Mouse (Mus musculus) heart, embryonic 12.5 days (tissue): Measurements from ENCODE around the gene Pdzd2. TPM values are rescaled to one million over a fixed set of nuclear protein-coding genes. Genes with fewer than 3 reads are reported as not detected.
A peak's percentile ranks its signal among the peaks of the same experiment; 100 is the strongest.

Experiments used
- ATAC-seq: fragments of 200-750 bp; cut with Nextera tagmentation; 2 replicates; pipeline ENCODE4 v1.8.0; 2017; ENCODE audit warnings: moderate TSS enrichment, moderate library complexity; ENCODE audit not compliant: insufficient number of reproducible peaks, low FRiP score
- H3K27ac ChIP-seq: fragments of 300-500 bp; sonication (generic); 2 replicates; pipeline ENCODE4 v1.5.1; 2016; ENCODE audit warnings: mild to moderate bottlenecking, moderate library complexity; ENCODE audit not compliant: poor library complexity, severe bottlenecking
- H3K27me3 ChIP-seq: fragments of 300-500 bp; sonication (generic); replicated peaks from 2 replicates; pipeline ENCODE4 v1.6.1; 2016; ENCODE audit warnings: mild to moderate bottlenecking, moderate library complexity
- H3K36me3 ChIP-seq: fragments of 300-500 bp; sonication (generic); 2 replicates; pipeline ENCODE4 v1.6.1; 2016; ENCODE audit warnings: mild to moderate bottlenecking, moderate library complexity
- H3K4me1 ChIP-seq: fragments of 300-500 bp; sonication (generic); replicated peaks from 2 replicates; pipeline ENCODE4 v1.6.1; 2016; ENCODE audit warnings: mild to moderate bottlenecking
- H3K4me2 ChIP-seq: fragments of 300-500 bp; sonication (generic); 2 replicates; pipeline ENCODE4 v1.6.1; 2016; ENCODE audit warnings: mild to moderate bottlenecking, moderate library complexity
- H3K4me3 ChIP-seq: fragments of 300-500 bp; sonication (generic); 2 replicates; pipeline ENCODE4 v1.5.1; 2016; ENCODE audit warnings: mild to moderate bottlenecking
- H3K9ac ChIP-seq: fragments of 300-500 bp; sonication (generic); 2 replicates; pipeline ENCODE4 v1.6.1; 2016; ENCODE audit warnings: mild to moderate bottlenecking, moderate library complexity
- H3K9me3 ChIP-seq: fragments of 300-500 bp; sonication (generic); replicated peaks from 2 replicates; pipeline ENCODE4 v1.6.1; 2016; ENCODE audit warnings: mild to moderate bottlenecking, moderate library complexity
- WGBS: fragments of 180-500 bp; shearing (Covaris S2); methylation state at CpG from one replicate; pipeline ENCODE4 v1.1.7; 2016; 5-methylcytosine and 5-hydroxymethylcytosine counted together
- polyA plus RNA-seq: library from polyadenylated mRNA; unstranded; fragments of >200 nt; fragmentation: Nextera tagmentation; extraction: Ambion mirVana; gene quantifications from 2 replicates; pipeline ENCODE4 v1.2.1, GENCODE M21; 2016

The Pdzd2 gene
- polyA plus RNA-seq, 1 experiment from 2014 or later, result 14.4 TPM

DNA sequence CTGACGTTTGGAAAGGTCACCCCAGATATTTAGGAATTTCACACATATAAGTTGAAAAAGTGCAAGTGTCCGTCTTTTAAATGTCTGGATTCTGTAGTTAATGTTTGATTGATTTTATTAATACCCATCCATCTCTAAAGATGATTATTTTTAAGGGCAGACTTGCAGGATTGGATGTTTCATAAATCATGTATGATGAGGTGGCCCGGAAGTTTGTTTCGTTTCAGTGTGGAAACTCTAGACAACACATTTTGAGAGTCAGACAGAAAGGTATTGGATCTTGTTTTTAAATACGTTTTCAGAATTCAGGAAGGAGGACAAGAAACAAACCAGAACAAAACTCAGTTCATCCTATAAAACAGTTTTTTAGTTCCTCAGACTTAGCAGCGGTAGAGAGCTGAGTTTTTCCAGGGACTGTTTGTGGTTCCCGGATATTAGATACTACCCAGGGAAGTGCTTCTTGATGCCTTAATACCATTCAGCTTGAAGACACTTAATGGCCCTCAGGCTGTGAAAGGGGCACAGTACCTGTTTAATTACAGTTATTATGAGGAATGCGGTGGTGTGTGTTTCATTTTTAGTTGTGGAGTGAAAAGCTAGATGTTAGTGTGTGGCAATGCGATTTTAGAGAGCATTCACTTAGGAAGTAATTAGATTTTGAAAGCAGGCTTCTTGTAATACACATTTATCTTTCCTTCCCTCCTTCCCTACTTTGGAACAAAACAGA lies 416.9 kb downstream of the Pdzd2 start:
- H3K9me3 ChIP-seq, result no peaks in the 10 kb centered on the region
- H3K4me3 ChIP-seq, result peak overlapping the region; percentile 98
- H3K27me3 ChIP-seq, result no peaks in the 10 kb centered on the region
- H3K4me2 ChIP-seq, result peak overlapping the region; percentile 79
- H3K4me1 ChIP-seq, result peaks cover 31% of the 10 kb centered on the region
- peak overlapping the region; percentile 99 for H3K9ac ChIP-seq
- H3K27ac ChIP-seq, result no peak overlapping the region
- H3K36me3 ChIP-seq, result peaks cover 6% of the 10 kb centered on the region; the same call in 1 of the 2 replicates
- ATAC-seq, result no peak
- WGBS, result 14% methylated on average over 9 of the region's 9 CpGs

DNA sequence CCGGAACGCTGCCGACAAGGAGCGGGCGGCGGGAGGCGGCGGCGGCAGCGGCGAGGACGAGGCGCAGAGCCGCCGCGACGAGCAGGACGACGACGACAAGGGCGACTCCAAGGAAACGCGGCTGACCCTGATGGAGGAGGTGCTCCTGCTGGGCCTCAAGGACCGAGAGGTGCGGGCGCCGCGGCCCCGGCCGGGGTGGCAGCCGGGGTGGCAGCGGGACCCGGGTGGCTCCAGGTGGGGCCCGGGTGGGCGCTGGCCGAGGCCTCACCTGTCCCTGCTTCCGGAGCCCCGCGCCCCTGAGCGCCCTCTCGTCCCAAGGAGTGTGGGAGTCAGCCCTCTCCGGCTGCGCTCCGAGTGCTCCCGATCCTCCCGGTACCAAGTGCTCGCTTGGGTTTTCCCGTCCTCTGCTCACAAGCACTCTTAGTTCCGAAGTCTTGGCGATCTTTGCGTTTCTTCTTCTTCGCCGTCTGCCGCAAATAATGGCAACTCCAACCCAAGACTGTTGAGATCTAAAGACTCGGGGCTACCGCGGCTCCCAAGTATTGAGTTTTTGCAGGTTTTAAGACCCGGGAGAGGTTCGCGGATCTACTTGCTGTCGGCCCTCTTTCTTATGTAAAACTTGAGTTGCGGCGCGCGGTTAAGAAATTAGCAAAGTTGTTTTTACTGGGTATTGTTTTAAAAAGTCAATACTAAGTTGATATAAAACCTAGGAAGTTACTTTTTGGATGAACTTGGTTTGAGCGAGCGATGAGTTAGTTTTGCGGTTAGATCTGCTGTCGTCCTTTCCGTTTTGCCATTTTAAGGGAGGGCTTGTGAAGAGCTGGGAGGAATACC lies 417.7 kb downstream of the Pdzd2 start, which contains the start of gene 1810049J17Rik:
Gene 1810049J17Rik (minus strand): TSS at position 112 of the 834 bp plus-strand sequence.
- Histone ChIP-seq H3K27me3 (no peaks in the 10 kb centered on the region), H3K4me1 (peaks cover 31% of the 10 kb centered on the region), H3K36me3 (peaks cover 6% of the 10 kb centered on the region; the same call in 1 of the 2 replicates), H3K4me2 (peak within 1 kb of the TSS; percentile 79), H3K9ac (peak within 1 kb of the TSS; percentile 99), H3K4me3 (peak within 1 kb of the TSS; percentile 98), H3K9me3 (no peaks in the 10 kb centered on the region), H3K27ac (peak within 1 kb of the TSS; percentile 96)
- peak; percentile 47 for ATAC-seq
- under 1% methylated on average over 68 of the region's 70 CpGs for WGBS

DNA sequence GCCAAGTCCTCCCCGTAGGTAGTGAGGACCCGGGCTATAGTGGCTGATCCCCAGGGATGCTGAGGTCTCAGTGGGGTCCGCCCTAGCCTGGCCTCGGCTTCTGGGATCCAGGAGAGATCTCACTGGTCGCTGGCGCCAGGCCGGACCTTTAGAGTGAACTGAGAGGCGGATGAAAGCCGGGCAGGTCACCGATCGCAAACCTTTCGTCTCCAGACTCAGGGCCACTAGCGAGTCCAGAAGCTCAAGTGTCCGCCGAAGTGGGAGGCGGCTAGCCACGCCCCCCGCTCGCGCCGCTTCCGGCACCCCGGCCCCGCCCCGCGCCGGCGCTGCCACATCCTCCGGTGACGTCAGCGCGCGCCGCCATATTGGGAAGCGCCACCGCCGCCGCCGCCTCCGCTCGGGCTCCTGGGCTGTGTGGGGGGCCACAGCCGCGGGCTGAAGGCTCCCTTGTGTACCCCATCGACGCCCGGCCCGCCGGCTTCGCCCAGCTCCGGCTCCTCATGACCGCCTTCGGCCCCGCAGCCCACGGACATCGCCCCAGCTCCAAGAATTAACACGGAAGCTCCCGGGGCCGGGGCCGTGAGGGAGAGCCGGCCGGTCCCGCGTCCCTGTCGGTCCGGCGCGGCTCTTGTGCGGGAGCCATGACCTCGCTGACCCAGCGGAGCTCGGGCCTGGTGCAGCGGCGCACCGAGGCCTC lies 418.5 kb downstream of the Pdzd2 start, which contains the start of gene Golph3:
Gene Golph3 (plus strand): TSS at position 360 of the 697 bp plus-strand sequence.
- H3K27ac ChIP-seq, result peak within 1 kb of the TSS; percentile 96

DNA sequence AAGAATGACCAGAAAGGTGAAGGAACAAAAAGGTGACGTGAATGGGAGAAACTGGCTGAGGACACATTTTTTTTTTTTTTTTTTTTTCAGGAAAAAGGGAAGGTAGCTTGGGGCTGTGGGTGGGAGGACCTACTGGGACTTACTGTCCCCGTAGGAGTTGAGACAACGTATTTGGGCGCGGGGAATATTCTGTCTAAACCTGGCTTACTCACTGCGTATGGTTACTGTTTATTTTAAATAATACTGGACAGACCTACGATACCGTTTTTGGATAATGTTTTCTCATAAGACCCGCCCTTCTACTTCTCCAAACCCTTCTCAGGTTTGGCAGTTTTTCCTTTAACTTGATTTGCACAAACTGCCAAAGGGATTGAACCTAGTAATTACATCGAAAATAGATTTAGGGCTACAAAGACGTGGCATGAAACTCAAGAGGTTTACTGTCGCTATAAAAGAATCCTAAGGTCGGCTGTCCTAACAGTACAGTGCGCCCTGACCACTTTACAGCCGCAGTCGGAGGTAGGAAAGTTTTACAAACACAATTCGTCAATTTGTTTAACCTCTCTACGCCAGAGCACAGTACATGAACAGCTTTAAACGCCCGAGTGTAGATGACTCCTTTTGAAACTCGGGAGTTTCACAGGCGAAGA lies 419.2 kb downstream of the Pdzd2 start:
- Histone ChIP-seq H3K27me3 (no peaks in the 10 kb centered on the region), H3K9me3 (no peaks in the 10 kb centered on the region), H3K4me1 (peaks cover 23% of the 10 kb centered on the region), H3K36me3 (peaks cover 2% of the 10 kb centered on the region; the same call in 1 of the 2 replicates), H3K4me2 (peak overlapping the region; percentile 79), H3K27ac (peak overlapping the region; percentile 96), H3K9ac (peak overlapping the region; percentile 99), H3K4me3 (peak overlapping the region; percentile 98)
- peak; percentile 28; the same call in 1 of the 2 replicates for ATAC-seq
- WGBS, result 4% methylated on average over 22 of the region's 22 CpGs

More for the DNA sequence above, 418.5 kb downstream of the Pdzd2 start, which contains the start of gene Golph3:
- WGBS, result under 1% methylated on average over 74 of the region's 74 CpGs
- H3K4me2 ChIP-seq, result peak within 1 kb of the TSS; percentile 79
- peaks cover 30% of the 10 kb centered on the region for H3K4me1 ChIP-seq
- H3K27me3 ChIP-seq, result no peaks in the 10 kb centered on the region
- peak; percentile 92 for ATAC-seq
- H3K9ac ChIP-seq, result peak within 1 kb of the TSS; percentile 99
- H3K36me3 ChIP-seq, result peaks cover 6% of the 10 kb centered on the region; the same call in 1 of the 2 replicates
- no peaks in the 10 kb centered on the region for H3K9me3 ChIP-seq
- peak within 1 kb of the TSS; percentile 98 for H3K4me3 ChIP-seq

DNA sequence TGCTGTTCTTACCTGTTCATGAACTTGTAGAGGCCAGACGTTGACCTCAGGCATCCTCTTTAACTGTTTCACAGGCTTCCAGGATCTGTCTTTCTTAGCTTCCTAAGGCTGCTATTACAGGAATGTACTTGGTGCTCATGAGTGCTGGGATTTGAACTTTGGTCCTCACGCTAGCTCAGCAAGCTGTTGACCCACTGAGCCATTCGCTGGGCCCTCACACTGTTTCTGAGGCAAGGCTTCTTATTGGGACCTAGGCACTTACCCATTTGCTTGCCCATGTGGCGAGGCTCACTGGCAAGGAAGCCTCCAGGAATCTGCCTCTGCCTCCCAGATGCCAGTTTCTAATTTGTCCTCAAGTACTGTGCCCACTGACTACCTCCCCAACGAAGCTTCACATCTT lies 419.8 kb downstream of the Pdzd2 start:
- Histone ChIP-seq H3K9ac (no peak overlapping the region), H3K27me3 (no peaks in the 10 kb centered on the region), H3K9me3 (no peaks in the 10 kb centered on the region), H3K36me3 (no peaks in the 10 kb centered on the region), H3K4me2 (peak overlapping the region; percentile 79), H3K27ac (no peak overlapping the region), H3K4me1 (peaks cover 20% of the 10 kb centered on the region), H3K4me3 (peak overlapping the region; percentile 98; the same call in 1 of the 2 replicates)
- no peak for ATAC-seq
- WGBS, result 42% methylated on average over 5 of the region's 5 CpGs

DNA sequence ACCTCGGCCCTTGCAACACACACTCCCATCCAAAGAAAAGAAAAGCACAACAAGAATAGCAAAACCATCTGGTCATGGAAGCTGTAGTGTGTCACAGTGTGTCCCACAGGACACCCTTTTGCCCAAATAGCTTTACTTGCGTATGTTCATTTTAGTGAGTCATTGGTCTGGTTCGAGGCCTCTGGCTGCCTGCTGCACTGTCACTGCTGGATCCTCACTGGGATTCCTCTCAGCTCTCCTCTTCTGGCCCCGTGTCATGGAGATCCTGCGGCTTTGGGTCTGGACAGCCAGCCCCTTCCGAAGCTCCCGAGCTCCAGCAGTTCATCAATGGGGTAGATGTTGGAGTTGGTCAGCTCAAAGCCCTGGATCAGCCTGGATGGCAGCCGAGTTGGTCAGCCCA lies 421.3 kb downstream of the Pdzd2 start:
- ATAC-seq, result no peak
- no peak overlapping the region for H3K9ac ChIP-seq
- WGBS, result 73% methylated on average over 8 of the region's 8 CpGs
- H3K27me3 ChIP-seq, result no peaks in the 10 kb centered on the region
- H3K4me2 ChIP-seq, result no peak overlapping the region
- H3K36me3 ChIP-seq, result no peaks in the 10 kb centered on the region
- no peak overlapping the region for H3K27ac ChIP-seq
- no peaks in the 10 kb centered on the region for H3K9me3 ChIP-seq
- H3K4me3 ChIP-seq, result no peak overlapping the region
- H3K4me1 ChIP-seq, result peaks cover 10% of the 10 kb centered on the region

DNA sequence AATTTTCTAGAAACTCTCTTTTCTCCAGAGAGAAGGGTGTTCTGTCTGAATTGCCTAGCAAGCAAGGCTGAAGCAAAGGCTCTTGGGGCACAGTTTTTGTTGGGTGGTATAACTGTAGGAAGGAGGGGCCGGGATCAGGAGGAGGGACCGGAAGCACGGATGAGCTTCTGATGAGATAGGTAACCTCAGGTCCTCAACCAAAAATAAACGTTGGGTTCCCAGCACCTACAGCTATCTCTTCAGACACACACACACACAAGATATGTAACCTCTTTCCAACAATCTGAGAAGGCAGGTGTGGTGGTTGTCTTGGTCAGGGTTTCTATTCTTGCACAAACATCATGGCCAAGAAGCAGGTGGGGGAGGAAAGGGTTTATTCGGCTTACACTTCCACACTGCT lies 422.4 kb downstream of the Pdzd2 start:
- WGBS, result 65% methylated on average over 5 of the region's 5 CpGs
- 0 out of 2 replicates have a peak, but pooled peaks cover 8% of the 10 kb centered on the region for H3K4me1 ChIP-seq
- no peak overlapping the region for H3K4me3 ChIP-seq
- no peaks in the 10 kb centered on the region for H3K36me3 ChIP-seq
- no peak overlapping the region for H3K4me2 ChIP-seq
- ATAC-seq, result no peak
- no peak overlapping the region for H3K27ac ChIP-seq
- H3K9me3 ChIP-seq, result no peaks in the 10 kb centered on the region
- H3K27me3 ChIP-seq, result no peaks in the 10 kb centered on the region
- no peak overlapping the region for H3K9ac ChIP-seq

DNA sequence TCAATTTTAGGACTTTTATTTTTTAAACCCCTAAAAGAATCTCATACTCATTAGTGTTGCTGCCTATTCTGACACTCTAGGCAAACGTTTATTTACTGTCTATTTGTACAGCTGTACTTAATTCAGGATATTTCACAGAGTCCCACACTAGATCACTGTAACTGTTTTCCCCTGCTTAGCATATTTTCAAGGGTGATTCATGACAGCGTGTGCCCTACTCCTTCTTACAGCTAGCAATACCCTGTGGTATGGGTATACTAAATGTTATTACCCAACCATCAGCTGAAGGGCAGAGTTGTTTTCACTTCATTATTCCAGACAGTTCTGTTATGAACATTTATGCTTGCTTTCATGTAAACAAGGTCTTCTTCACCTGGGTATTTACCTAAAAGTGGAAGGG lies 423.7 kb downstream of the Pdzd2 start:
- Histone ChIP-seq H3K4me3 (no peak overlapping the region), H3K27ac (no peak overlapping the region), H3K9ac (no peak overlapping the region), H3K4me1 (0 out of 2 replicates have a peak, but pooled peaks cover 8% of the 10 kb centered on the region), H3K9me3 (no peaks in the 10 kb centered on the region), H3K4me2 (no peak overlapping the region), H3K27me3 (no peaks in the 10 kb centered on the region), H3K36me3 (no peaks in the 10 kb centered on the region)
- ATAC-seq, result no peak
- WGBS, result 66% methylated on average over 2 of the region's 2 CpGs

DNA sequence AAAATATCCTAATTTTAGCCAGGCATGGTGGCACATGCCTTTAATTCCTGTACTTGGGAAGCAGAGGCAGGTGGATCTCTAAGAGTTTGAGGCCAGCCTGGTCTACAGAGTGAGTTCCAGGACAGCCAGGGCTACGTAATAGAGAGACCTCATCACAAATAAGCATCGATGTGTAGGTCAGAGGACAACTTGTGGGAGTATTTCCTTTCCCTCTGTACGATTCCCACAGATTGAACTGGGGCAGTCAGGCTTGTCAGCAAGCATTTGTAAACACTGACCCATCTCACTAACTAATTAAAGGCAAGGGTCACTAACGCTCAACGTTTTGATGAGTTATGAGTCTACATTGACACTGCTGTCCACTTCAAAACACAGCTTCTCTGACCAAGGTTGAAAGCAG lies 425.1 kb downstream of the Pdzd2 start:
- ATAC-seq, result no peak
- WGBS, result 83% methylated on average over 5 of the region's 5 CpGs
- H3K27ac ChIP-seq, result no peak overlapping the region

DNA sequence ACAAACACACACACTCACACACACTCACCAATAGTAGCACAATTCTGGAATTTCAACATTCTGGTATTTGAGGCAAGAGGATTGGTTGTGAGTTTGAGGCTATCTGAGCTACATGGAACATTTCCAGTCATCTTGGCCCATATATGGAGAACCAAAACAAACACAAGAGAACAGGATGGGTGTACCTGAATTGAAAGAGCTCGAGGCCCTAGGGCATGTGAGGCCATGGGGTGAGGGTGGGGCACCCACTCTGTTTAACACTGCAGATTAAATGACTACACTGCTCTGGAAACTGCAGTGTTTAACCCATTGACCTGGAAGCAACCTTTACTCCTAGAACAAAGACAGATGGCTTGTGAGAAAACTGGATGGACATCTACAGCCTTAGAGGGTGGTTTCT lies 426.5 kb downstream of the Pdzd2 start:
- 0 out of 2 replicates have a peak, but pooled peaks have one; percentile 45 for ATAC-seq
- H3K36me3 ChIP-seq, result no peaks in the 10 kb centered on the region
- H3K4me2 ChIP-seq, result no peak overlapping the region
- H3K4me1 ChIP-seq, result no peaks in the 10 kb centered on the region
- 39% methylated on average over 1 of the region's 1 CpGs for WGBS
- H3K9me3 ChIP-seq, result no peaks in the 10 kb centered on the region
- H3K9ac ChIP-seq, result no peak overlapping the region
- no peak overlapping the region for H3K27ac ChIP-seq
- H3K27me3 ChIP-seq, result no peaks in the 10 kb centered on the region
- no peak overlapping the region for H3K4me3 ChIP-seq

More for the DNA sequence above, 425.1 kb downstream of the Pdzd2 start:
- no peak overlapping the region for H3K4me2 ChIP-seq
- no peaks in the 10 kb centered on the region for H3K27me3 ChIP-seq
- no peaks in the 10 kb centered on the region for H3K36me3 ChIP-seq
- no peaks in the 10 kb centered on the region for H3K9me3 ChIP-seq
- H3K4me1 ChIP-seq, result no peaks in the 10 kb centered on the region
- no peak overlapping the region for H3K9ac ChIP-seq
- no peak overlapping the region for H3K4me3 ChIP-seq
